Mouse (Mus musculus): ENCODE results near the gene Slc47a2.
"Not testable (repeated sequence)": the region's sequence is repeated elsewhere in the genome, so short reads cannot be mapped to it uniquely, and the experiment has no call there.

The Slc47a2 gene

DNA sequence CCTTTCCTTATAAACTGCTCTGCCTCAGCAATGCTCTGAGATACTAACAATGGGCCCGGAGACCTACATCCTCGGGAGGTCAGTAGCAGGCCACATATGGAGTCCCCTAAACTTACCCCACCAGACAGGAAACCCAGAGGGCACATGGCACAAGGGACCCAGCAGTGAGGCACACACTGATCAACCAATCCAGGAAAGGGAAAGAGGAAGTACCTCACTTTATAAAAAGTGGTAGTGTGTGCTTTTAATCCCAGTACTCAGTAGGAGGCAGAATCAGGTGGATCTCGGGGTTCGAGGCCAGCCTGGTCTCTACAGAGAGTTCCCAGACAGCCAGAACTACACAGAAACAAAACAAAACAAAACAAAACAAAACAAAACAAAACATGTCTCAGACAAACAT is 2.3 kb downstream of the Slc47a2 start:
- DNase-seq, result no peak

DNA sequence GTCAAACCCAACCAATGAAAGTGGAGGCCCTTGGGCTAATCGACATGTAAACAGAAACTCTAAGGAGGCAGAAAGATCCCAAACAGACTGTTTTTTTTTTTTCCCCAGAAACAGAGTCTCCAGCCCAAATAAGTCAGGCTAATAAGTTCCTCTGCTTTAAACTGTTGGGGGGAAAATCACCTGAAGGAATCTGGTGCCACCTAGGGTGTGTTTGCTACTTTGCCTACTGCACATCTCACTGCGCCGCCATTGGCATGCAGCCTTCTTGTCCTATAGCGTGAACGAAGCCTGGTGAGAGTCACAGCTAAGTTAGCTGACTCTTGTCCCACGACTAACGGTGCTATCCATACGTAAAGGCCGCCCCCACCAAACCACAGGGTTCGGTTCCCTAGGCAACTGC is 5.1 kb downstream of the Slc47a2 start:
- DNase-seq, result no peak

DNA sequence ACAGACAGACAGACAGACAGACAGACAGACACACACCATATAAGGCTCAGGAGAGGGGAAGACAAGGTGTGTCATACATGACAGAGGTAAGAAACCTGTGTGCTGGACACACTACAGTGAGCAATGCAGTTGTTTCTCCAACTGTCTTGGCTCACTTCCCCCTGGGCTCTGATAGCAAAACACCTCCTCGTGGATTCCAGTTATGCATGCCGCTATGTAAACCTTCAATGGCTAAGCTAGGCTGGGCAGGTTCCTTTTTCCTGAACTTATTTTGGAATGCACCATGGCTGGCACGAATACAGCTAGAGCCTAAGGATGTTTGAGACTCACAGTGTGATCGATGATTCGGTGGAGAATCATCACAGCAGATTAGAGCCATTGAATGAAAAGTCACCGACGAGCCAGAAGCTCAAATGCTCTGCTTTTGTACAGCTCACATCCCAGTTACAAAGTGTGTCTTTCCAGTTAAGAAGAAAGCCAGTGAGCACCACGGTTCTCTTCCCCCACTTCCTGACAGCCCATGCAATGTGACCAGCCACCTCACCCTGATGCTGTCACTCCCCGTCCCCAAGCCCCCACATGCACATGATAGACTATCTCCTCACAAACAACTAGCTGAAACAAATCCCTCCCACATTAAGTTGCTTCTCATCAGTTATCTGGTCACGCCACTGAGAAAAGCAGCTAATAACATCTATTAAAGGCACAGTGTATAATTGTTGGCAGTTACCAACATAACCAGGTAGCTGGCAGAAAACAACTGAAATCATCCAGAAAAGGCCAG is 21.6 kb downstream of the Slc47a2 start:
- DNase-seq, result no peak

DNA sequence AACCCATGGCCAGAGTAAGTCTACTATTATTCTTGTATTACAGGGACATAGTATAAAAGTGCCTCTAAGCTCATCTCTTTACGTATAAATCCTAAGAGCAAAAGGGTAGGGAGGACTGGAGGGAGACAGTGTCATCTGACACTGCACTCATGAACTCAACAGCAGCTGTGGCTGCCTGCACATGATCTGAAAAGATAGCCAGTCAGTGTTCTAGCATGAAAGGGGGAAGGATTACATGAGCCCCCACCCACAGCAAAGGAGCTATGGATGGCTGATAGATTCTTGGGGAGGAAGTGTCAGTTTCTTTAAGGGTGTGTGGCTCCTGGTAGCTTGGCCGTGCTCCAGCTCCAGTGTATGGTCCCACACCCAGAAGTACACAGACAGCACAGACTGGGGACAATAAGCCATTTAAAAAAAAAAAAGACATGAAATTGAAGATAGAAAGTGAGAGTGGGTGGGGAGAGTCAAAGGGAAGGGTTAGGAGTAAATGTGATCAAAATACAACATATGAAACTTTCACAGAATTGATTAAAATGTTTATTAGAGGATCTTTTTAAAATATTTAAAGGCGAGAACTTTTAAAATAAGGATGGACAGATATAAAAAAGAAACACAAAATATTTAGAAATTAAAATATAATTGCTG is 22.6 kb downstream of the Slc47a2 start:
- peak in 1 of 2 experiments; percentile 39 for DNase-seq

DNA sequence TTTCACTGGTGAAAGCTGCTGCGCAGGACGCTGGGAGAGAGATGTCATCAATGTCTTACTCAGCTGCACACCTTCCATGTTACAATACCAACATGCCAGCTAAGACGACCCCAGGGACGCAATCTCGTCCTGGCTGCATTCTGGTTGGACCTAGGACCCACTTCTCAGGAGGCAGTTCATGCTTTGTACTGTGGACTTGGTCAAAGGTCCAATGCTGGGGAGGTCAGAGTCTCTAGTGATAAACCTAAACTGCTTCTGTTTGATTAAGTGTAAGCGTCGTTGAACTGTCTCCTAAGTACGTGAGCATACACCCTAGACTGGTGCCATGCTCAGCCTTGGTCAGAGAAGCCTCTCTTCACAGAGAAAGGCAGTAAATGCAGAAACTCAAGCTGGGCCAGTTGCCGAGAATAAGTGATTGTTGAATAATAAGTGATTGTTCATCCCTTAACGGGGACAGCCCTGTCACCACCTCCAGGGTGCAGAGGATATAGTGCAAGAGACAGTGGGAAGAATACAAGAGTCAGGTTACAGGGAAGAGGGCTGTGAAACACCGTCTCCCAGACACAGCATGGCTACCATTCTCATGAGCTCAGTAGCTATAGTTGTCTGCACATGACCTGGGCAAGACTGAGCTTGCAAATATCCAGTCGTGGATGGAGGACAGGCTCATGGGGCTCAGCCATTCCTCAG is 23.3 kb downstream of the Slc47a2 start:
- DNase-seq, result no peak

DNA sequence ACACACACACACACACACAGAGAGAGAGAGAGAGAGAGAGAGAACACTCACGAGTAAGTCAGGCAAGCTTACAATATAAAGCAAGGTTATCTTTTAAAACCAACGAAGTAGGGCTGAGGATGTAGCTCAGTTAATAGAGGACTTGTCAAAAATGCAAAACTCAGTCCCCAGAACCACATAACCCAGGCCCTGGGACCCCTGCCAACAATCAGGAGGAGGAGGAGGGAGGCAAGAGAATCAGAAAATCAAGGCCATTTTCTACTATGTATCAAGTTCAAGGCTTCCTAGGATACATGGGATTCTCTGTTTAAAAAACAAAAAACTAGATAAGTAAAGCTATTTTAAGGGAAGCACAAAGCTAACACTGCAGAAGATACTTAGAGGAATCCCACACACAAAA is 25.8 kb downstream of the Slc47a2 start:
- DNase-seq, result no peak

DNA sequence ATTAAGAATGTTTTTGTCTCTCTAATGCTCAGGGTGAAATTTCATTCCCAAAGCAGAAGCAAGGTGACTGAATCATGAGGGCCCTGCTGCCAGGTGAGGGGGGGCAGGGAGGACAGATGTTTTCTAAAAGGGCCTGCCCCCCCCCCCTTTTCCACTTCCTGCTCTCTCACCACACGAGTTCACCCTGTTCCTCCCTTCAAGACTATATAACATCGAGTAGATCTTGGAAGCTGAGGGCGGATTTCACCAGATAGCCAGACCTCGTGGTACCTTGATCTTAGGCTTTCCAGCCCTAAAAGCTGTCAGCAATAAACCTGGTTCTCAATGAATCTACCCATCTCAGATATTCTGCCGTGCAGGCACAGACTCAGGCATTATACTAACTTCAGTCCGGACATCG is 32.3 kb downstream of the Slc47a2 start:
- no peak for DNase-seq

DNA sequence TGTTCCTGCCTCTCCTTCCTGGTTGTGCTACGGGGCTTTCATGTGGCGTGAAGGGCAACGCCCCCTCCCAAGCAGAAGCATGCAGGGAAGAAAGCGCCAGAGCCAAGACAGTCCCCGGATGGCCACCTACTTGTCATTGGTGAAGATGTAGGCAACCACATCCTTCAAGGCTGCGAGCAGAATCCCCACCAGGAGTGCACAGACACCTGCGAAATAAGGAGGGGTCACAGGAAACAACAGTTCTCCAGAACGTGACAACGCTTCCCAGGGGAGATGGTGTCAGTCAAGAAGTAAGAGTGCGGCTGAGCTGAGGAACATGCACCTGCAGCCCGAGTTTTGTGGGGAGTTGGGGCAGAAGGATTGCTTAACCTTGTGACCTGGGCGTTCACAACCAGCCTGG is 32.8 kb downstream of the Slc47a2 start:
- DNase-seq, result no peak

DNA sequence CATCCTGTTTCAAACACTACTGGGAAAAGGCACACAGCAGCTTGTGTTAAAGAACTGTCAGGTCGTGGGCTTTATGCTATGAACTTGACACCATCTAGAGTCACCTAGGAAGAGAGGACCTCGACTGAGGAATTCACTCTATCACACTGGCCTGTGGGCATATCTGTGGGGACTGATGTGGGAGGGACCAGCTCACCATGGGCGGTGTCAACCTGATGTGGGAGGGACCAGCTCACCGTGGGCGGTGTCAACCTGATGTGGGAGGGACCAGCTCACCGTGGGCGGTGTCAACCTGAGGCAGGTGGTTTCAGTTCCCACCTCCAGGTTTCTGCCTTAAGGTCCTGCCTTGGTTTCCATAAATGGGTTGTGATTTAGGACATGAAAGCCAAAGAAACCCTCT is 34.9 kb downstream of the Slc47a2 start:
- DNase-seq, result no peak

DNA sequence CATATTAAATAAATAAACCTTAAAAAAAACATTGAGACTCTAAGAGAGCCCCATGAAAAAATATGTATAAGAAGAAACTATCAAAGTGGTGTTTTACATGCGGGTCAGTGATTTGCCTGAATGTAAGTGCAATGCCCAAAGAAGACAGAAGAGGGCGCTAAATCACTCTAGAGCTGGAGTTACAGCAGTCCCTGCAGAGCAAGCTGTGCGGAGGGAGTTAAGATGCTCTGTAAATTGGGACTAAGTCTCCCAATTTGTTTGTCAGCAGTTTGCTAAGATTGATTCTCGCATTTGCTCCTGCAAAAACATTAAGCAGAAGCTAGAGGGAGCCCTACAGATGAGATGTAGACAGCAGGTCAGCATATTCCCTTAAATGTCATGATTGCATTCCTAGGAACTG is 37.3 kb downstream of the Slc47a2 start:
- peak in 1 of 2 experiments; percentile 57 for DNase-seq

DNA sequence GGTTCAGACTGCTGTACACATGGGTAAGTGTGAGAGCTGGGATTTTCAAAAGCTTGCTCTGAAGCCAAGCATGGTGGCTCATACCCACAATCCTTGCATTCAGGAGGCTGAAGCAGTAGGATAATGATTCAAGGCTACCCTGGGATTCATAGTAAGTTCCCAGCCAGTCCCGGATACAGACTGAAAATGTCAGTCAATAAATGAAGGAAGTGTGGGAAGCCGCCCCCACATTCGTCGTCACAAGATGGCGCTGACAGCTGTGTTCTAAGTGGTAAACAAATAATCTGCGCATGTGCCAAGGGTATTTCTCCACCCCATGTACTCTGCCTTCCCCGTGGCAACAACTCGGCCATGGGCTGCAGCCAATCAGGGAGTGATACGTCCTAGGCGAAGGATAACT is 38.1 kb downstream of the Slc47a2 start:
- not testable (repeated sequence) for DNase-seq

DNA sequence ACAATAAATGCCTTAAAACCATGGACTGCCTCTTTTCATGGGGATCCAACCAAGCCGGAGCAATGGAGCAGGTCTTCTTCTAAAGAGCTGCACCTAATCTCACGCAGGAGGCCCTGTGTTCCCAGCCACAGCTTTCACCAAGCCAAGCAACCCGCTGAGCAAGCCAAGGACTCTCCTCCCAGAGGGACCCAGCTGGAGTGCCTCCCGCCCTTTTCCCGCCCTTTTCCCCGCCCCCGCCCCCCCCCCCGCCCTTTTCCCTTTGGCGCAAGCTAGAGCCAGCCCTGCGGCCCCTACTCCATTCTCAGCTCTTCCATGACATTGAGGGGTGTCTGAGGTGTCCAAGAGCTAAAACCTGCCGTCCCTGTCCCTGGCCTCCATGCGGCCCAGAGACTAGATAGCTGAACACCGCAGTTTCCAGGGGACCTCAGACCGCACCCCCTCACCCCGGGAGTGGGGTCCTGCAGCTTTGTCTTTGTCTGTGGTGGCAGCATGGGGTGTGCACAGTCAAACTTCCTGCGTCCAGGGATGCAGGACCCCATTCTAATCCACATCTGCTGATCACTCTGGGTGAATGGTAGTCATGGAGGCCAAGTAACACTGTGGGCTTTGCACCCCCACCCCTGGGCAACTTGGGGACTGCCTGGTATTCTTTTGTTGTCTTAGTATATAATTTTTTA is 41.8 kb downstream of the Slc47a2 start:
- DNase-seq, result peak in 1 of 2 experiments; percentile 46

DNA sequence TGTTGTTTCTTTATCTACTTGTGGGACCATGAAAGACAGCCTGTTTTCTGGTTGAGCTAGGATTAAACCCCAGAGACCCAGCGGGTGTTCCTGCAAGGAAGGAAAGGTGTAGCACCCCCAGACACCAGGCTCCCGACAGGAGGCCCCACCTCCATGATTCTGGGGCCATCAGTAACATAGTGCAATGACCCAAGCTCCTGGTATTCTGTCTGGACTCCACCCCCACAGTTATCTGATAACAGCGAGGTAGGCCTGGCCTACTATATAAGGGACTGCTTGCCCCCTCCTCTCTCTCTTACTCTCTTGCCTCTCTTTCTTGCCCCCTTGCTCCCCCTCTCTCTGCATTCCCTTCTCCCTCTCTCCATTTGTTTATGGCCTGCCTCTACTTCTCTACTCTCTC is 42.5 kb downstream of the Slc47a2 start:
- no peak for DNase-seq

DNA sequence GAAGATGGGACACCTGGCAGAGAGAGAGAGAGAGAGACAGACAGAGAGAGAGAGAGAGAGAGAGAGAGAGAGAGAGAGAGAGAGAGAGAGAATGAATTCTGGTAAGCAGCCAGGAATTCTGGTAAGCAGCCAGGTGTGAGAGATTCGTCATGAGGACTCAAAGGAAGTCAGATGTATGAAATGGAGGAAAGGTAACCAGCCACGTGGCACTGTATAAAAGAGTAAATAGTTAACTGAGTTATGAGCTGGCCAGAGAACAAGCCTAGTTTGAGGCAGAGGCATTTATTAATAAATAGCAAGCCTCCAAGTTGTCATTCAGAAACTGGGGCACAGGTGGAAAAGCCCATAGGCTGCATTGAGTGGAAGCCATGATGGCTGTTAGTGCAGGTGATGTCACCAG is 44.8 kb downstream of the Slc47a2 start:
- DNase-seq, result no peak

DNA sequence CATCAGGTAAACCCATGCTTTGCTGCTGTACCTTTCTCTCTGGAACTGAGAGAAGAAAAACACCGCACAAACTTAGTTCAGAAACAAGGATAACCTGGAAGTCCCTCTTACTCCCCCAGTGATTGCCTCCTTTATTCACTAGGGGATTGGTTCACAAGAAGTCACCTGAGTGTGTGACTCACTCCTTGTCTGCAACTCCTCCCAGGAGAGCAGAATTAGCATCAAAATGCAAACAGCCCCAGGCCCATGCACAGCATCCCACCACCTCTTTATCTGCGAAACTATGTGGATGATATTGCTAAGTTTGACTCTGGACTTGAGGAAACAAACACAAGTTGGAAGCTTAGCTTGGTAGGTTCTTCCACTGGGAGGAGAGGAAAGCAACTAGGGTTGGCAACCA is 45.3 kb downstream of the Slc47a2 start:
- DNase-seq, result no peak

DNA sequence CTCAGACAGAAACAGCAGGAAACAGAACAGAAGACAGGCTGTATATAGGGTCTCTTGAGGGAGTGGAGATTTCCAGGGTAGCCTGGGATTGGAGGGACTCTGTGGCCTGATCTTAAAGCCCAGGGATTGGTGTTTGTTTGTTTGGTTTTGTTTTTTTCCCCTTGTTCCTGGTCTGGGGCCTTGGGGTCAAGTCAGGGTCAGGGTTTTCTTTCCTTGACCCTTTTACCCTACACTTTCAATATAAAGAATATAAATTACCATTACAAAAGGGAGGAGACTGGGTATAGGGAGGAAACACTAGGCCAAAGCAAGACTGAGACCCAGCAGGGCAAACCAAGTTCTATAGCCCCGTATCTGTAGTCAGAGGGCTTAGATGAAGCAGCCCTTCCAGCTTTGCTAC is 46.1 kb downstream of the Slc47a2 start:
- DNase-seq, result no peak

DNA sequence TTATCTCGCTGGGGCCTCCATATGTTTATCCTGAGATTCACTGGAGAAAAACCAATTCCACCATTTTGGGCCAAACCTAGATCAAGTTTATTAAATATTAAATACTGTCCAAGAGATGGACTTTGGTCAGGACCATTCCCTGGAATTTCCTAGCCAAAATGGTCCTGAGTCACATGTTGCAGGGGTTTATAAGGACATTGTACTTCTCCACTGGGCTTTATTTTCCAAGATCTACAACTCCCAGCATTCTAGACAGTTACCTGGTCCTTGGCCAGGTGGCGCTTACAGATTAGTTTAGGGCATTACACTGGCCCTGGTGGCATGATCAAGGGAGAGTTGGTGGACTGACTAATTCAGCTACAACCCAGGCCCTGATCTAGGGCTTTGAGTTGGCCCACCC is 47.1 kb downstream of the Slc47a2 start:
- no peak for DNase-seq

DNA sequence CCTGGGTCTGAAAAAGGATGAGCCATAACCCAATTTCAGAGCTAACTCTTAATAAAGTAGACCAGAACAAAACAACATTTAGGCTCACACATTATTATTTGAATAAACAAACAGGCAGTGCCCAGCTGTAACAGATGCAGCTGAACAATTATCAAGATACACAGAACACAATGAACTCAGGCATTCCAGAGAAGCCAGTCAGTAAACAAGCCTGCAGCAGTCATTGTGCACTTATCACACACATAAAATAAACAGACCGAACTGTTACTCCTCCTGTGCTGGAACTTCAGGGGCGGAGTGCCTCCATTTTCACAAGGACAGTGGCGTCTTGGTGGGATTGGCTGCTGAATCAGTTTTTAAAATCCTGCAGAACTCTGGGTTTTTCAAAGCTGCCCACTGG is 48.2 kb downstream of the Slc47a2 start:
- no peak for DNase-seq

DNA sequence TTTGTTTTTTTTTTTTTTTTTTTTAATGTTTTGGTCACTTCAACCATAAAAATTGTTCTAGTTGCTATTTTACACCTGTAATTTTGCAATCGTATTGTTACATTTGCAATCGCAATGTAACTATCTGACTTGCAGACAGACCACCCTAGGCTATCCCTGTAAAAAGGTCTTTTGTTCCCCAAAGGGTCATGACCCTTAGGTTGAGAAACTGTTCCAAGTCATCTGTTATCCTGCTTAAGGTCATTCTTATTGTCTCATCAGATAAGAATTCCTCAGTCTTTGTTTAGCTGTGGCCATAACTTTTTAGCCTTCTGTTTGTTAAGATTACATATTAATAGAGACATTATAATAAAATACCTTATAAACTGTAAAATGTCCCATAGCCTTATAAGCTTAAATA is 49.4 kb downstream of the Slc47a2 start:
- no peak for DNase-seq

DNA sequence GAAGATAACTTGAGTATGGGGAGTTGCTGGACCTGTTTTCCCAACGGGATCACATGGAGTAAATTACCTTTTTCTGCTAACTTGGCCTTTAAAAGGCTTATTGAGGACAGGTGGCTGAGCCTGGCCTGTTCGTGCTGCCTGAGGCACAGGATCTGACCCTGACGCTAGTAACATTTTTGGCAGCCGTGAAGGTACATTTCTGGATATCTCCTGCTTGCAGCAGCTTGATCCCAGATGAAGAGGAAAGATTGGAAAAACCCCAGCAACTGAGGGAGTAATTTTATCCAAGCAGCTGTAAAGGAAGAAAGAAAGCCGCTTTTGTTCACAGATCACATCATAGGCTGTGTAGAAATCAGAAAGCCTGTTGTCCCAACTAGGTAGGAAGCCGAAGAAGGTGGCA is 58.3 kb downstream of the Slc47a2 start:
- DNase-seq, result no peak

DNA sequence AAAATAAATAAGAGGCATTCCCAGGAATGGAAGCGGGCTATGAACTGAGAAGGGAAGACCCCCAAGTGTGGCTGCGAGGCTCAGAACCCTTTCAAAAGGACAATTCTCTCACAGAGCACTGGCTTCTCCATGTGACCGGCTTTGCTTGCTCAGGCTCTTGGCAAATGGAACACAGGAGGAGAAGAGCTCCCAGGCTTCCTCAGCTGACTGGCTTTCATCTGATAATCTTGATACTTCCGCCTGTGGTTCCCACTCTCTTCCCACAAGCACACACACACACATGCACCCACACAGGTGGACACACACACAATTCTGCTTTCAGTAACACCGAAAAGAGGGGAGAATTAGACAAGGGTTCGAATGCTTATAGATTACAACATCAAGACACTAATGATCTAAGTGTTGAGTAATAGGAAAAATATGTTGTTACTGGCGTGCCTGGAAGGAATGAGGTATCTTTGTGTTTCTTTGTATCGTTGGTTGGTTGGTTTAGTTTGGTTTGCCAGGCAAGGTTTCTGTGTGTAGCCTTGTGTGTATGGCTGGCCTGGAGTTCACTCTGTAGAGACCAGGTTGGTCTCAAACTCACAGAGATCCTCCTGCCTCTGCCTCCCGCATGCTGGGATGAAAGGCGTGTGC is 59.1 kb downstream of the Slc47a2 start:
- DNase-seq, result no peak

DNA sequence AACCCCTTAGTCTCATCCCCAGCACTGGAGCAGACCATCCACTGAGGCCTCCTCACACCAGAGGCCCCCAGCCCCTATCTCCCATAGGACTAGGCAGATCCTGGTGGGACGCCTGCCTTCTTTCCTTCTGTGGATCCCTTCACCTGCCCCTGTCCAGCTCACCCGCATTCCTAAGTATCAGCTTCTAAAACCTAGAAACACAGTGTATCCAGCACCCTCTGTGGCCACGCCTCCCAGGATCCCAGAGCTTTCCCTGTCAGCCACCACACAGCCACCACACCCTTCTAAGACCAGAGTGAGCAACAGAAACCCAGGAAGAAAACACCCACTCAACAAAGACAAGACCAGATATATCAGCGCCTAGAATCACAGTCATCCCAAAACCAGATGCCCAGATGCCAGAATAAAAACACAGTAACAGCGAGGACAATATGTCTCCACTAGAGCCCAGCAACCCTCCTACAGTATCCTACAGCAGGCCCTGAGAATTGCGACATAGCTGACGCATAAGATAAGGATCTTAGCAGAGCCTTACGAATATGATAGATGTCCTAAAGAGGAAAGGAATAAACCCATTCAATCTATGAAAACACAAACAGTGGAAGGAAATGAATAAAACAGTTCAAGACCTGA is 64.1 kb downstream of the Slc47a2 start:
- DNase-seq, result no peak

DNA sequence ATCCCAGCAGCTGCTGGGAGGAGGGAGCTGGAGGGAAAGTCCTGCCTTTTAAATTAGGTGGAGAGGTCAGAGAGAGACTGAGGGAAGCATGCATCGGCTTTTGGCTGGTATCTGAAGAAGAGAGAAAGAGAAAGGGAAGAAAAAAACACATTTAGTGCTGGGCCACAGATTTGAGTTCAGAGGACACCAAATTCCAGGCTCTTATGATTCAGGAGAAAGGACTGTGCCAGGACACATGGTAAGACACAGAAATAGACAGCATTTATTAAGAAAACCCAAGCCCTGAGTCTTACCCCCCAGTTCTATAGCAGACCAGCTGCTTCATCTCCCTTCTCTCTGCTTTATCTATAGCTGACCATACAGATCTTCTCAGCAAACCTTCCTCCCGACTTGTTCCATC is 64.7 kb downstream of the Slc47a2 start:
- DNase-seq, result no peak

Measured in lung, postnatal 4 days (tissue).